Mouse (Mus musculus) bone marrow, adult 2 months (tissue): ENCODE measurements at regions not wholly inside any gene's neighbourhood (a gene's known extent, or its start where the extent isn't known, plus 50 kb on each side); places are given as distances from the start of the nearest gene placed in this dataset.

ENCODE experiments used
- CTCF ChIP-seq: fragments of 200-500 bp; IDR thresholded peaks from 2 replicates; pipeline ENCODE4 v1.5.1; 2011; ENCODE audit warnings: low read length, control low read depth; ENCODE audit not compliant: control insufficient read depth, insufficient read depth
- POLR2A ChIP-seq: fragments of 200-500 bp; IDR thresholded peaks from 2 replicates; pipeline ENCODE4 v1.6.1; 2011; ENCODE audit warnings: low read depth, mild to moderate bottlenecking, control low read depth, low read length, borderline replicate concordance; ENCODE audit not compliant: control insufficient read depth

- TF ChIP-seq CTCF (no peak), POLR2A (no peak)
Measured at GRCm38 (mm10) chr14:76217178-76217500, 106.4 kb downstream of the Nufip1 start.
